Mouse (Mus musculus) hindbrain, postnatal 0 days (tissue): ENCODE data around the gene Ffar1. TPM values are rescaled to one million over a fixed set of nuclear protein-coding genes. Genes with fewer than 3 reads are reported as not detected.

Experiments
- ATAC-seq: fragments of 200-750 bp; cut with Nextera tagmentation; 2 replicates; pipeline ENCODE4 v1.8.0; 2017; ENCODE audit warnings: mild to moderate bottlenecking, moderate TSS enrichment, moderate library complexity
- DNase-seq: peaks from one replicate; pipeline ENCODE4 v3.0.0-alpha.2; 2015; ENCODE audit warnings: low spot score
- H3K27ac ChIP-seq: fragments of 300-500 bp; sonication (generic); 2 replicates; pipeline ENCODE4 v1.5.1; 2014; ENCODE audit warnings: mild to moderate bottlenecking
- H3K27me3 ChIP-seq: fragments of 300-500 bp; sonication (generic); 2 replicates; pipeline ENCODE4 v1.6.1; 2014; ENCODE audit warnings: low read length, mixed read lengths; ENCODE audit not compliant: insufficient read depth
- H3K36me3 ChIP-seq: fragments of 300-500 bp; sonication (generic); 2 replicates; pipeline ENCODE4 v1.6.1; 2014; ENCODE audit warnings: low read length, mixed read lengths; ENCODE audit not compliant: insufficient read depth
- H3K4me1 ChIP-seq: fragments of 300-500 bp; sonication (generic); 2 replicates; pipeline ENCODE4 v1.6.1; 2014; ENCODE audit warnings: antibody characterized with exemption, low read length, mixed read lengths; ENCODE audit not compliant: insufficient read depth
- H3K4me2 ChIP-seq: fragments of 300-500 bp; sonication (generic); 2 replicates; pipeline ENCODE4 v1.6.1; 2014; ENCODE audit warnings: low read depth, mild to moderate bottlenecking, low read length, moderate library complexity, mixed read lengths
- H3K4me3 ChIP-seq: fragments of 300-500 bp; sonication (generic); 2 replicates; pipeline ENCODE4 v1.5.1; 2014; ENCODE audit warnings: low read length
- H3K9ac ChIP-seq: fragments of 300-500 bp; sonication (generic); replicated peaks from 2 replicates; pipeline ENCODE4 v1.6.1; 2014; ENCODE audit warnings: mild to moderate bottlenecking, low read length, moderate library complexity, mixed read lengths
- H3K9me3 ChIP-seq: fragments of 300-500 bp; sonication (generic); 2 replicates; pipeline ENCODE4 v1.6.1; 2016; ENCODE audit warnings: low read length, mixed read lengths
- CTCF ChIP-seq: IDR thresholded peaks from 2 replicates; pipeline ENCODE4 v1.5.1; 2016; ENCODE audit warnings: antibody characterized with exemption, control low read depth, low read depth
- WGBS: fragments of 180-500 bp; shearing (Covaris S2); extraction: QIAGEN DNeasy Blood & Tissue Kit; methylation state at CpG from one replicate; pipeline ENCODE4 v1.1.7; 2014; 5-methylcytosine and 5-hydroxymethylcytosine counted together
- polyA plus RNA-seq: library from polyadenylated mRNA; unstranded; fragments of >200 nt; fragmentation: Nextera tagmentation; extraction: Ambion mirVana; gene quantifications from 2 replicates; pipeline ENCODE4 v1.2.1, GENCODE M21; 2015
- total RNA-seq: library from RNA; depleted of rRNA; stranded (reverse); fragments of >200 nt; gene quantifications from 2 replicates; pipeline ENCODE4 v1.2.3, GENCODE M21; 2014

Gene Ffar1
- total and polyA plus RNA-seq, 2 experiments from 2014 or later: not detected

DNA sequence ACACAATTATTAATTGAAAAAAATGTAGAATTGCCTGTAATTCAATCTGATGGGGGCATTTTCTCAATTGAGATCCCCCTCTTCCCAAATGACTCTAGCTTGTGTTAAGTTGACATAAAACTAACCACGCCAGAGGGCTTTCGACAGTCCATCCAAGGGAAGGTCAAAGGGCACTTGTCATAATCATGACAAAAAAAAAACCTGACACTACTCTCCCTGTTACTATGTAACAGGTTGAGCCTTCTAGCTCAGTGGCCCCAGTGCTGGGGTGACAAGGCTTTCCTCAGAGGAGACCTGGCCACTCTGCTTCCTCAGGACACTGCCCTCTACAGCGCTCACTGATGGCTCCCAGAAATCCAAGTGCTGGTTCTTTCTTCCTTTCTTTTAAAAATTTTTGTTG, 37.1 kb downstream of the Ffar1 start:
- Histone ChIP-seq H3K4me1 (no peaks in the 10 kb centered on the region), H3K4me3 (no peak overlapping the region), H3K9me3 (no peaks in the 10 kb centered on the region), H3K9ac (no peak overlapping the region), H3K4me2 (no peak overlapping the region), H3K27me3 (no peaks in the 10 kb centered on the region), H3K36me3 (no peaks in the 10 kb centered on the region), H3K27ac (no peak overlapping the region)
- 95% methylated on average over 3 of the region's 3 CpGs for WGBS
- ATAC-seq (no peak), DNase-seq (no peak)
- TF ChIP-seq CTCF: no peak

- no peak for TF ChIP-seq CTCF
Measured at GRCm38 (mm10) chr7:30823675-30824074, 37.7 kb downstream of the Ffar1 start, which contains the start of gene Ffar2. TSS of gene Ffar2 (minus strand) at chr7:30823775.

DNA sequence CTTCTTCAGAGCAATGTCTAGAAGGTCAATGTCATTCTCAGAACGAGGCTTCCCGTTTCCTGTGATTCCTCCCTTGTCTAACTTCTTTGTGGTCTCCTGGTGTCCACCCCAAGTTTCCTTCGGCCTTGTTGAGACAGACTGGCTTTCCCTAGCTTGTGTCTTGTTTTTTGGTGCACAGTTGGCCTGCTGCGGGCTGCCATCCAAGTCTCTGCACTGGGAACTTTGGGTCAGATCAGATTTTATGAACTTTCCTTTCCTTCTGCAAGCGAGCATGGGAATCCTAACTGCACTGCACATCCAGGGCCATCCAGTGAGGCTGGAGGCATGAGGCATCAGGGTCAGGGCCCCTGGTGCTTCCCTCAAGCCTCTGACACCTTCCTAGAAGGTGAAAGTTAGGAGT, 39.8 kb downstream of the Ffar1 start:
- no peak for DNase-seq
- Histone ChIP-seq H3K4me1 (no peaks in the 10 kb centered on the region), H3K27ac (no peak overlapping the region), H3K36me3 (no peaks in the 10 kb centered on the region), H3K4me3 (no peak overlapping the region), H3K9me3 (no peaks in the 10 kb centered on the region), H3K27me3 (no peaks in the 10 kb centered on the region), H3K9ac (no peak overlapping the region), H3K4me2 (no peak overlapping the region)
- no peak for ATAC-seq
- TF ChIP-seq CTCF: no peak
- 79% methylated on average over 5 of the region's 5 CpGs for WGBS

More at GRCm38 (mm10) chr7:30823675-30824074, 37.7 kb downstream of the Ffar1 start, which contains the start of gene Ffar2:
- Histone ChIP-seq H3K27me3 (no peaks in the 10 kb centered on the region), H3K9me3 (no peaks in the 10 kb centered on the region), H3K9ac (no peak within 1 kb of the TSS), H3K4me1 (no peaks in the 10 kb centered on the region), H3K36me3 (no peaks in the 10 kb centered on the region), H3K4me3 (no peak within 1 kb of the TSS), H3K27ac (no peak within 1 kb of the TSS), H3K4me2 (no peak within 1 kb of the TSS)
- ATAC-seq (no peak), DNase-seq (no peak)
- WGBS: 89% methylated on average over 18 of the region's 18 CpGs

DNA sequence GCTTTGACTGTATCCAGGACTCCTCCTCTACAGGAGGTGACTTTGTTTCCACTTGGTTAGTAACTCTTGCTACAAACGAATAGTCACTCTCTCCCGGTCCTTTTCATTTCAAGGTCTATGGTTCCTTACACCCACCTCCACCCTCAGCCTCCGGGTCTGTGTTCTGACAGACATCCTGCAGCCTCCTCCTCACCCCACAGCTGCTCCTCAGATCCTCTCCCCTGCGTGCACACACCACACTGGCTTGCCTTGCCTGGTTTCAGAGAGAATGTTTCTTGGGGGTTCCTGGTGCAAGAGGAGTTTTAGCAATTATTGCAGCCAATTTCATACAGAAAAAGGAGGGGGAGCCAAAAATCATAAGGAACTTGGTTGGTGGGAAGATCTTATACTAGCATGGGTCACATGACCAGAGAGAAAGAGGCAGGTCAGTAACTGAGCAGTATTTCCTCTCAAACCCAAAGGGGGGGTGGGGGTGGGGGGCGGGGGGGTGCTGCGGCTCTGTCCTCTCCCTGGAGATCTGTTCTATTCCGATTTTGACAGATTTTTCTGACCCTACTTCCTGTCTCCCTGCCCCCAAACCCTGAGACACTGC, 40.4 kb downstream of the Ffar1 start:
- Histone ChIP-seq H3K36me3 (no peaks in the 10 kb centered on the region), H3K27me3 (no peaks in the 10 kb centered on the region), H3K4me1 (no peaks in the 10 kb centered on the region), H3K4me3 (no peak overlapping the region), H3K4me2 (no peak overlapping the region), H3K27ac (no peak overlapping the region), H3K9ac (no peak overlapping the region), H3K9me3 (no peaks in the 10 kb centered on the region)
- TF ChIP-seq CTCF: no peak
- DNase-seq (no peak), ATAC-seq (no peak)
- WGBS: 62% methylated on average over 7 of the region's 7 CpGs

DNA sequence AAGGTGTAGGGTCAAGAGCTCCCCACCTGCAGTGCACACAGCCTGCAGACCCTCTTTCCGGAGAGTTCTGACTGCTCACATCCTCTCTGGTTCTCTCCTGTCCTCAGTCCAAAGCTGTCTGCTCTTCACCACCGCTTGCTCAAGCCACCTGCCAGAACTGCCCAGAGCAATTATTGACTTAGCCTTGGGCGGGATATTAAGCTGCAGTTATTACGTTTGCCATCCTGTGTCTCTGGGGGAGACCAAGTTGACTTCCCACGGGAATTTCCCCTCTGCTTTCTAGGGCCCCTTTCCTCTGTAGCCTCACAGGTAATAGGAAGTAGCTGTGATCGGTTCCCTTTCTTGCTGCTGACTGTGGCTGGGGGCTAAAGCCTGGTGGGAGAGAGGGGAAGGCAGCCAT, 41.2 kb downstream of the Ffar1 start:
- Histone ChIP-seq H3K4me3 (no peak overlapping the region), H3K27ac (no peak overlapping the region), H3K9ac (no peak overlapping the region), H3K9me3 (no peaks in the 10 kb centered on the region), H3K4me1 (no peaks in the 10 kb centered on the region), H3K4me2 (no peak overlapping the region), H3K36me3 (no peaks in the 10 kb centered on the region), H3K27me3 (no peaks in the 10 kb centered on the region)
- ATAC-seq (no peak), DNase-seq (no peak)
- 68% methylated on average over 6 of the region's 6 CpGs for WGBS
- TF ChIP-seq CTCF: no peak

- Histone ChIP-seq H3K4me1 (no peaks in the 10 kb centered on the region), H3K27ac (peak overlapping the region; percentile 45; the same call in 1 of the 2 replicates), H3K9me3 (no peaks in the 10 kb centered on the region), H3K4me2 (no peak overlapping the region), H3K9ac (no peak overlapping the region), H3K4me3 (no peak overlapping the region), H3K36me3 (no peaks in the 10 kb centered on the region), H3K27me3 (no peaks in the 10 kb centered on the region)
- DNase-seq (peak; percentile 34), ATAC-seq (peak; percentile 75)
- WGBS: 45% methylated on average over 6 of the region's 6 CpGs
- no peak for TF ChIP-seq CTCF
Measured at GRCm38 (mm10) chr7:30812291-30812807, 49.0 kb downstream of the Ffar1 start.

- TF ChIP-seq CTCF: no peak
- DNase-seq: no peak
- H3K27ac ChIP-seq: 0 out of 2 replicates have a peak overlapping the region, but pooled peaks have one; percentile 45
Measured at GRCm38 (mm10) chr7:30811757-30812290, 49.5 kb downstream of the Ffar1 start.

More at GRCm38 (mm10) chr7:30811757-30812290, 49.5 kb downstream of the Ffar1 start:
- ATAC-seq: peak; percentile 73; the same call in 1 of the 2 replicates
- Histone ChIP-seq H3K9me3 (no peaks in the 10 kb centered on the region), H3K4me3 (no peak overlapping the region), H3K4me1 (no peaks in the 10 kb centered on the region), H3K9ac (no peak overlapping the region), H3K4me2 (no peak overlapping the region), H3K27me3 (no peaks in the 10 kb centered on the region), H3K36me3 (no peaks in the 10 kb centered on the region)
- 49% methylated on average over 9 of the region's 9 CpGs for WGBS
